Mouse (Mus musculus) ES-Bruce4 (cell line): ENCODE data around the gene Sytl1.

Experiments
- CTCF ChIP-seq: IDR thresholded peaks from one replicate; pipeline ENCODE4 v1.8.1; 2011; ENCODE audit warnings: low read depth, low read length
- EP300 ChIP-seq: IDR thresholded peaks from 2 replicates; pipeline ENCODE4 v1.6.1; 2011; ENCODE audit warnings: low read depth, low read length; ENCODE audit not compliant: insufficient read depth

- TF ChIP-seq CTCF (no peak), EP300 (no peak)
Measured at GRCm38 (mm10) chr4:133297360-133297759, 34.4 kb upstream of the Sytl1 start.
